Mouse (Mus musculus): Measurements from ENCODE around the gene Stt3b.

- no peak for TF ChIP-seq CTCF (IDR thresholded peaks at IDR 0.05; ENCODE audit: low read depth, low read length)
- no peak for TF ChIP-seq EP300 (IDR thresholded peaks at IDR 0.05; ENCODE audit: insufficient read depth, low read depth, low read length)
These were observed 13.4 kb upstream of the Stt3b start for GRCm38 (mm10) chr9:115323572-115323971.

Data from ES-Bruce4 (cell line).